Mouse (Mus musculus) thymus, adult 2 months (tissue): ENCODE results near the gene Calhm5.

Experiments used
- CTCF ChIP-seq: fragments of 200-500 bp; IDR thresholded peaks from 2 replicates; pipeline ENCODE4 v1.5.1; 2012; ENCODE audit warnings: mild to moderate bottlenecking, control low read depth, low read length, moderate library complexity, borderline replicate concordance; ENCODE audit not compliant: control insufficient read depth, poor library complexity, insufficient read depth; ENCODE audit errors: extremely low read depth
- POLR2A ChIP-seq: fragments of 200-500 bp; IDR thresholded peaks from 2 replicates; pipeline ENCODE4 v1.6.1; 2012; ENCODE audit warnings: mild to moderate bottlenecking, low read length, control low read depth, moderate library complexity; ENCODE audit not compliant: control insufficient read depth, poor library complexity, insufficient read depth; ENCODE audit errors: extremely low read depth

GRCm38 (mm10) chr10:34066591-34066990 is 29.7 kb downstream of the Calhm5 start:
- no peak for TF ChIP-seq CTCF
- no peak for TF ChIP-seq POLR2A
